In the genomic region with DNA sequence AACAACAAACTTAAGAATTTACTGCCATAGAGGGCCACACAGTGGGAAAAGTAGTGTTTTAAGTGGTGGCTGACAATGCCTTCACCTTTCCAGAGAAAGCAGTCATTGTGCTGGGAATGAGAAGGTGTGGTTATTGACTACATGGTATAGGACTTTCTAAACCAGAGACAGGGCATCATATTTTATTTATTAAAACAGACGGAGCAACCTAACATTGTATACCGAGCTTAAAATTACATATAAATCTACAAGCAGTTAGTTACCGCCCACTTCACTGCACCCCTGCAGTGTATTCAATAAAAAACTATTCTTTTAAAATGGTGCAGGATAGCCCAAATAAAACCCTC, we compare ENCODE assay signal across 7 mouse cellular contexts. TPM values are rescaled to one million over a fixed set of nuclear protein-coding genes. Genes with fewer than 3 reads are reported as not detected.
DNase-seq lines count a peak whose midpoint lies in the region; ATAC-seq lines count a peak whose summit lies in the region.

No protein-coding gene starts in this region.

- no peak overlapping the region for H3K27ac ChIP-seq in liver, embryonic 11.5 days (ENCODE audit: low read depth, low read length)
- no peak overlapping the region for H3K27ac ChIP-seq in forebrain, embryonic 14.5 days (ENCODE audit: low read depth, low read length)
- H3K27ac ChIP-seq in limb, embryonic 13.5 days: no peak overlapping the region

- no peak for DNase-seq in liver, embryonic 11.5 days (ENCODE audit: low spot score)
- no peak for DNase-seq in liver
- no peak for DNase-seq in forebrain, embryonic 14.5 days (ENCODE audit: low spot score)
- peak; percentile 0 for DNase-seq in splenic B cell, adult 2 months (ENCODE audit: low read depth, low spot score)
- DNase-seq in gastrocnemius, postnatal 4 days (ENCODE audit: low spot score in 2 of 2): no peak
- no peak for DNase-seq in thymus, postnatal 36 days

- no peak for ATAC-seq in liver, embryonic 11.5 days (replicated peaks; ENCODE audit: low FRiP score)
- peak; percentile 19; the same call in 1 of the 2 replicates for ATAC-seq in forebrain, embryonic 14.5 days
- no peak for ATAC-seq in limb, embryonic 13.5 days (ENCODE audit: low FRiP score, low read depth)

- no peaks in the 10 kb centered on the region for H3K36me3 ChIP-seq in liver, embryonic 11.5 days (ENCODE audit: control insufficient read depth, insufficient read depth, low read length)
- no peaks in the 10 kb centered on the region for H3K36me3 ChIP-seq in forebrain, embryonic 14.5 days (ENCODE audit: control insufficient read depth, insufficient read depth, low read length)
- no peaks in the 10 kb centered on the region for H3K36me3 ChIP-seq in limb, embryonic 13.5 days
- H3K36me3 ChIP-seq in splenic B cell, adult 2 months (ENCODE audit: control insufficient read depth, insufficient read depth, low read length, poor library complexity, severe bottlenecking): no peaks in the 10 kb centered on the region

- H3K9ac ChIP-seq in liver, embryonic 11.5 days (ENCODE audit: low read depth, low read length): no peak overlapping the region
- peak overlapping the region; percentile 53 for H3K9ac ChIP-seq in forebrain, embryonic 14.5 days (ENCODE audit: low read length)
- H3K9ac ChIP-seq in limb, embryonic 13.5 days: no peak overlapping the region

- H3K27me3 ChIP-seq in liver, embryonic 11.5 days (replicated peaks; ENCODE audit: control insufficient read depth, insufficient read depth, low read length): no peaks in the 10 kb centered on the region
- no peaks in the 10 kb centered on the region for H3K27me3 ChIP-seq in forebrain, embryonic 14.5 days (replicated peaks; ENCODE audit: control insufficient read depth, insufficient read depth, low read length)
- no peaks in the 10 kb centered on the region for H3K27me3 ChIP-seq in limb, embryonic 13.5 days
- H3K27me3 ChIP-seq in splenic B cell, adult 2 months (ENCODE audit: control insufficient read depth, insufficient read depth, low read length, poor library complexity, severe bottlenecking): no peaks in the 10 kb centered on the region

- H3K4me1 ChIP-seq in liver, embryonic 11.5 days (replicated peaks; ENCODE audit: control insufficient read depth, insufficient read depth, low read length): no peaks in the 10 kb centered on the region
- no peaks in the 10 kb centered on the region for H3K4me1 ChIP-seq in forebrain, embryonic 14.5 days (ENCODE audit: control insufficient read depth, insufficient read depth, low read length)
- H3K4me1 ChIP-seq in limb, embryonic 13.5 days: no peaks in the 10 kb centered on the region

- no peaks in the 10 kb centered on the region for H3K9me3 ChIP-seq in liver, embryonic 11.5 days (ENCODE audit: control insufficient read depth, low read length)
- H3K9me3 ChIP-seq in forebrain, embryonic 14.5 days (replicated peaks; ENCODE audit: control insufficient read depth, low read length): no peaks in the 10 kb centered on the region
- no peaks in the 10 kb centered on the region for H3K9me3 ChIP-seq in limb, embryonic 13.5 days

- WGBS in liver, embryonic 11.5 days: 72% methylated on average over 3 of the region's 3 CpGs
- WGBS in forebrain, embryonic 14.5 days: 66% methylated on average over 3 of the region's 3 CpGs
- WGBS in limb, embryonic 13.5 days: 63% methylated on average over 3 of the region's 3 CpGs

- peak overlapping the region; percentile 45; the same call in 1 of the 2 replicates for H3K4me2 ChIP-seq in liver, embryonic 11.5 days
- H3K4me2 ChIP-seq in forebrain, embryonic 14.5 days (ENCODE audit: low read length): peak overlapping the region; percentile 39
- H3K4me2 ChIP-seq in limb, embryonic 13.5 days (replicated peaks): peak overlapping the region; percentile 53

- no peak overlapping the region; the same call in 1 of the 2 replicates for H3K4me3 ChIP-seq in liver, embryonic 11.5 days (ENCODE audit: low read depth, low read length)
- peak overlapping the region; percentile 41 for H3K4me3 ChIP-seq in forebrain, embryonic 14.5 days (ENCODE audit: low read depth, low read length)
- H3K4me3 ChIP-seq in limb, embryonic 13.5 days: peak overlapping the region; percentile 51

RNA-seq across cellular contexts. Expression of gene Zfp182, which starts 0.4 kb away (rescaled TPM):
- 4.5 TPM in 2 replicates for polyA plus RNA-seq in liver, embryonic 11.5 days (2014; fragmentation: Nextera tagmentation; extraction: Ambion mirVana)
- polyA plus RNA-seq in forebrain, embryonic 14.5 days (2014; fragmentation: Nextera tagmentation; extraction: Ambion mirVana): 8.6 and 11.4 TPM in 2 replicates
- 5.3 and 6.1 TPM in 2 replicates for polyA plus RNA-seq in limb, embryonic 13.5 days (2015; fragmentation: Nextera tagmentation; extraction: Ambion mirVana)
- 1 to 10 TPM; 5.4 to 7.4 TPM for total RNA-seq in gastrocnemius, postnatal 4 days (2021)

RNA-seq across cellular contexts. Expression of gene Spaca5, which starts 5.7 kb away (rescaled TPM):
- polyA plus RNA-seq in liver, embryonic 11.5 days (2014; fragmentation: Nextera tagmentation; extraction: Ambion mirVana): not detected in 2 replicates
- polyA plus RNA-seq in forebrain, embryonic 14.5 days (2014; fragmentation: Nextera tagmentation; extraction: Ambion mirVana): not detected in 2 replicates
- polyA plus RNA-seq in limb, embryonic 13.5 days (2015; fragmentation: Nextera tagmentation; extraction: Ambion mirVana): not detected in 2 replicates
- not detected for total RNA-seq in gastrocnemius, postnatal 4 days (2021)

RNA-seq across cellular contexts. Expression of gene Zfp300, which starts 26.8 kb away (rescaled TPM):
- polyA plus RNA-seq in liver, embryonic 11.5 days (2014; fragmentation: Nextera tagmentation; extraction: Ambion mirVana): 0.33 and 0.48 TPM in 2 replicates
- polyA plus RNA-seq in forebrain, embryonic 14.5 days (2014; fragmentation: Nextera tagmentation; extraction: Ambion mirVana): 3.0 and 4.7 TPM in 2 replicates
- 2.3 and 2.4 TPM in 2 replicates for polyA plus RNA-seq in limb, embryonic 13.5 days (2015; fragmentation: Nextera tagmentation; extraction: Ambion mirVana)
- total RNA-seq in gastrocnemius, postnatal 4 days (2021): 1 to 10 TPM; 1.2 to 1.5 TPM

RNA-seq across cellular contexts. Expression of gene Ssxa1, which starts 53.1 kb away (rescaled TPM):
- not detected in 2 replicates for polyA plus RNA-seq in liver, embryonic 11.5 days (2014; fragmentation: Nextera tagmentation; extraction: Ambion mirVana)
- not detected in 2 replicates for polyA plus RNA-seq in forebrain, embryonic 14.5 days (2014; fragmentation: Nextera tagmentation; extraction: Ambion mirVana)
- polyA plus RNA-seq in limb, embryonic 13.5 days (2015; fragmentation: Nextera tagmentation; extraction: Ambion mirVana): not detected in 2 replicates
- total RNA-seq in gastrocnemius, postnatal 4 days (2021): not detected
